Mouse (Mus musculus) lung, adult 10 weeks (tissue): ENCODE measurements around the gene Fam216b. TPM values are rescaled to one million over a fixed set of nuclear protein-coding genes. Genes with fewer than 3 reads are reported as not detected.

Experiments
- polyA plus RNA-seq: library from polyadenylated mRNA; stranded (reverse); fragments of 350-450 nt; fragmentation: Illumina TruSeq; extraction: RNeasy Lipid Tissue Mini Kit (QIAGEN cat#74804); gene quantifications from one replicate; pipeline ENCODE4 v1.2.3, GENCODE M21; 2014; ENCODE audit warnings: low read depth, low replicate concordance; ENCODE audit not compliant: insufficient read depth

Gene Fam216b
- polyA plus RNA-seq, result 6.7 TPM

DNA sequence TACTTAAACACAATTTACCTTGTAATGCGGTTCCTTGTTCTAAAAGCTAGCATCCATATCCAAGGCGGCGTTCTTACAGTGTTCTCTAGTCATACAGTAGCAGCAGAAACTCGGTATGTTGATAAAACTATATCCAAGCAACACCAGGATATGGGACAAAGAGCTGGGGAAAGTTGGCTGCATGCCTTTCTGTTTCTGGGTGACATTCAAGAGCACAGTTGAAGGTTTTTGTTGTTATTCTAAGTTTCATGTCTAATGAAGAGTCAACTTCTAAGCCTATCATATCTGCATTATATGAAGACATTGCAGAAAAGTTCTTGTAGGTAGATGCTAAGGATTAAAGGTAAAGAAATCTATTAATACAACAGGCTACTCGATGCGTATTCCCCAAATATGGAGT lies at the start of gene Fam216b:
Gene Fam216b (minus strand): TSS at position 101 of the 400 bp plus-strand sequence.

Other genes starting within 250 kb of the Fam216b start
- gene Dnajc15, start 213.9 kb downstream of the Fam216b start, polyA plus RNA-seq, result 59.0 TPM
- 10.7 TPM for gene Epsti1, start 184.8 kb downstream of the Fam216b start, polyA plus RNA-seq
- gene Tnfsf11, start 219.0 kb upstream of the Fam216b start, polyA plus RNA-seq, result 0.33 TPM